Mouse (Mus musculus) retina, embryonic 14.5 days (tissue): Measurements from ENCODE around the gene Nfat5.

Source experiments
- DNase-seq: peaks from one replicate; pipeline ENCODE4 v3.0.0-alpha.2; 2015; ENCODE audit warnings: low spot score

Nfat5 gene

GRCm38 (mm10) chr8:107397665-107398064 lies 104.4 kb downstream of the Nfat5 start:
- DNase-seq = no peak

GRCm38 (mm10) chr8:107399495-107399894 lies 106.2 kb downstream of the Nfat5 start:
- no peak for DNase-seq

- no peak for DNase-seq
These were observed 108.6 kb downstream of the Nfat5 start for GRCm38 (mm10) chr8:107401866-107402265.

- peak; percentile 81 for DNase-seq
These were observed 109.9 kb downstream of the Nfat5 start, which contains the start of gene Nqo1 for GRCm38 (mm10) chr8:107403038-107403781. Gene Nqo1 (minus strand): TSS chr8:107403206.

- no peak for DNase-seq
These were observed 110.8 kb downstream of the Nfat5 start for GRCm38 (mm10) chr8:107404057-107404456.

- no peak for DNase-seq
These were observed 112.7 kb downstream of the Nfat5 start for GRCm38 (mm10) chr8:107405935-107406334.

- peak; percentile 75 for DNase-seq
These were observed 118.1 kb downstream of the Nfat5 start for GRCm38 (mm10) chr8:107411391-107411790.

GRCm38 (mm10) chr8:107412552-107412951 lies 119.3 kb downstream of the Nfat5 start:
- no peak for DNase-seq

- DNase-seq = no peak
These were observed 120.6 kb downstream of the Nfat5 start for GRCm38 (mm10) chr8:107413881-107414280.

- DNase-seq = no peak
These were observed 123.7 kb downstream of the Nfat5 start for GRCm38 (mm10) chr8:107417001-107417400.

GRCm38 (mm10) chr8:107424176-107424575 lies 130.9 kb downstream of the Nfat5 start:
- DNase-seq = no peak

- peak; percentile 99 for DNase-seq
These were observed 131.4 kb downstream of the Nfat5 start, which contains the start of gene Nob1 for GRCm38 (mm10) chr8:107424597-107425229. Gene Nob1 (minus strand): TSS chr8:107425051.

GRCm38 (mm10) chr8:107425230-107425597 lies 131.9 kb downstream of the Nfat5 start:
- DNase-seq = no peak
